Mouse (Mus musculus) hindbrain, embryonic 10.5 days (tissue): ENCODE data around the gene Igfbp3. TPM values are rescaled to one million over a fixed set of nuclear protein-coding genes. Genes with fewer than 3 reads are reported as not detected.

ENCODE experiments used
- polyA plus RNA-seq: library from polyadenylated mRNA; unstranded; fragments of >200 nt; fragmentation: Nextera tagmentation; extraction: Ambion mirVana; gene quantifications from 2 replicates; pipeline ENCODE4 v1.2.1, GENCODE M21; 2016

Gene Igfbp3
- polyA plus RNA-seq, 1 experiment from 2014 or later = 12.5 TPM

Other genes with a start within 250 kb of the Igfbp3 start
- 1.1 and 1.4 TPM in 2 replicates for gene Adcy1, start 150.4 kb downstream of the Igfbp3 start, polyA plus RNA-seq
- gene Gm11985, start 25.4 kb downstream of the Igfbp3 start, polyA plus RNA-seq = not detected in 2 replicates
- gene Igfbp1, start 16.1 kb downstream of the Igfbp3 start, polyA plus RNA-seq = 0.16 TPM in 1 of 2 replicates, not detected in the other